Mouse (Mus musculus): ENCODE measurements around the gene Ddah1.
"Not testable (repeated sequence)": the region's sequence is repeated elsewhere in the genome, so short reads cannot be mapped to it uniquely, and the experiment has no call there.

DNA sequence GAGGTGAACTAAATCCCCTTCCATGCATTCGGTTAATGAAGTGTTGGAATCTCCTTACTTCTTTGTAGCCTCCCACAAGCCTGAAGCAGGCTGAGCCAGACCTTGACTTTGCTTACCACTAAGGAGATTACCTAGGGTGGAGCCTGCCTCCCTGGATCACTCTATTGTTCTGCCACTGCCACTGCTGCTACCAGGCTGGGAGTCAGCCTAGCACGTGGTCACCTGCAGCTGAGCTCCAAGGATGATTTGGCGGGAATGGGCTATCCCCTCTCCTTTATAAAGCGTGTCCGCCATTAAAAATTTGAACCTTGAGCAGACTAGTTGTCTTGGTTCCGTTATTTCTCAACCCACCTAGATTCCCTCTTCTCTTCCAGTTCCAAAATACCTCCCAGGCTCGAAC, 155.5 kb downstream of the Ddah1 start:
- TF ChIP-seq CTCF (IDR thresholded peaks at IDR 0.05; ENCODE audit: insufficient read depth, low read length); POLR2A (IDR thresholded peaks at IDR 0.05; ENCODE audit: borderline replicate concordance, extremely low read depth, low read depth, low read length): not testable (repeated sequence)
